Mouse (Mus musculus): ENCODE measurements around the gene Gpr157.
"Not testable (repeated sequence)": the region's sequence is repeated elsewhere in the genome, so short reads cannot be mapped to it uniquely, and the experiment has no call there.

Gene Gpr157

GRCm38 (mm10) chr4:150087161-150087889 is at the start of gene Gpr157:
Gpr157 (plus strand) TSS chr4:150087365.
- DNase-seq (ENCODE audit: extremely low spot score, low spot score), result peak; percentile 92

- no peak for DNase-seq (ENCODE audit: extremely low spot score, low spot score)
These were observed 48.6 kb upstream of the Gpr157 start for GRCm38 (mm10) chr4:150038533-150038932.

- DNase-seq (ENCODE audit: extremely low spot score, low spot score), result no peak
These were observed 47.1 kb upstream of the Gpr157 start for GRCm38 (mm10) chr4:150040003-150040581.

DNA sequence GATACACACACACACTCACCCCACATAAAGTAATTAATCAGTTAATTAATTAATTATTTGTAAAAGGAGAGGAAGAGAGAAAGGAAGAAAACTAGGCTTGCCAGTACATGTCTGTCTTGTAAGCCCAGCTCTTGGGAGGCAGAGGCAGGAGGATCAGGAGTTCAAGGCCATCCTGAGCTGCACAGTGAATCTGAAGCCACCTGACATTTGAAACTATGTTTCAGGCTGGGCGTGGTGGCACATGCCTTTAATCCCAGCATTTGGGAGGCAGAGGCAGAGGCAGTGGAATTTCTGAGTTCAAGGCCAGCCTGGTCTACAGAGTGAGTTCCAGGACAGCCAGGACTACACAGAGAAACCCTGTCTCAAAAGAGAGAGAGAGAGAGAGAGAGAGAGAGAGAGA is 46.3 kb upstream of the Gpr157 start:
- not testable (repeated sequence) for DNase-seq (ENCODE audit: extremely low spot score, low spot score)

- DNase-seq (ENCODE audit: extremely low spot score, low spot score), result no peak
These were observed 45.6 kb upstream of the Gpr157 start for GRCm38 (mm10) chr4:150041346-150042110.

GRCm38 (mm10) chr4:150043591-150043990 is 43.6 kb upstream of the Gpr157 start:
- no peak for DNase-seq (ENCODE audit: extremely low spot score, low spot score)

- DNase-seq (ENCODE audit: extremely low spot score, low spot score), result peak; percentile 56
These were observed 39.1 kb upstream of the Gpr157 start for GRCm38 (mm10) chr4:150048038-150048437.

GRCm38 (mm10) chr4:150048478-150049156 is 38.5 kb upstream of the Gpr157 start:
- DNase-seq (ENCODE audit: extremely low spot score, low spot score), result peak; percentile 70

DNA sequence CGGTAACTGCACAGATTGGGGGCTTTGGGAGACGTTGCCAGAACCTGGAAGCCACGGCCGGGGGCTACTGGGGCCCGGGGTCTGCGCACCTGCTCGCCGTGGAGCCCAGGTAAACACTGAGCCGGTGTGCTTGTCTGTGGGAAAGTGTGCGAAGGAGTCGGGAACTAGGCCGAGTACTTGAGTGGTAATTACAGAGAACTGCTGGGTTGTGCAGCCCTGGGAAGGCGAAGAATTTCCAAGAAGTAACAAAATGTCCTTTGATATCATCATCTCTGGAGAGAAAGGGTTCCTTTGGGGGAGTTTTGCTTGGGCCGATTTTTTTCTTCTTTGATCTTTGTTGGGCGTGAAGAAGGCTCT is 38.0 kb upstream of the Gpr157 start:
- no peak for DNase-seq (ENCODE audit: extremely low spot score, low spot score)

GRCm38 (mm10) chr4:150049564-150050226 is 37.5 kb upstream of the Gpr157 start:
- DNase-seq (ENCODE audit: extremely low spot score, low spot score), result no peak

DNA sequence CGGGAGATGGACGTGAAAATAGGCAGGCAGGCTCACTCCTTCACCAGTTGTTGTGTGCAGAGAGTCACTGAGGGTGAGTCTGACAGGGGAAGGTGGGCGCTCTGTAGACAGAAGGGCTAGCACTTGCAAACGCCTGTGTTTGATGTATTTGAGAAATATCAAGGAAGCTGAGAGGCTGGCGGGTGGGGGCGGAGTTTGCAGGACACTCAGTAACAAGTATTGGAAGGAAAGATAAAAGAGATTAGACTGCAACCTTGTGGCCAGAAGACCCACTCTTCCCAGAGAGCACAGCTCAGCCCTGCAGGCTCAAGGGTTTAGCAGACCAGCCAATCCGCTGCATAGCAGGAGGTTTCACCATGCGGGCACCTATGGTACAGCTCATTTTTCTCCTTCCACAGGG is 35.7 kb upstream of the Gpr157 start:
- no peak for DNase-seq (ENCODE audit: extremely low spot score, low spot score)

DNA sequence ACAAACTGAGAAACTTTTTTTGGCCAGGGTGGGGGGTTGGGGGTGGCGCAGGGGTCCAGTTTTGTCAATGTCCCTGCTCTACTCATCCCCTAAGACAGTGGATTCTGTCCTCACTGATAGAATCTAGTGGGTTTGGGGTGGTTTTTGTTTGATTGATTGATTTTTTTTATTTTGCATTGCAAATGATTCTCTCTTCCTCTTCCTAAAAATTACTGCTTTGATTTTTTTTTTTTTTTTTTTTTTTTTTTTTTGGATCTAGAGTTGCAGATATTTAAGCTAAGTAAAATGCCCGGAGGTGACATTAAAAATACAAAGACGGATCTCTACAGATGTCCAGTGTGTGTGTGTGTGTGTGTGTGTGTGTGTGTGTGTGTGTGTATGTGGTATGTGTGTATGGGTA is 34.8 kb upstream of the Gpr157 start:
- no peak for DNase-seq (ENCODE audit: extremely low spot score, low spot score)

- DNase-seq (ENCODE audit: extremely low spot score, low spot score), result no peak
These were observed 31.0 kb upstream of the Gpr157 start for GRCm38 (mm10) chr4:150056171-150056570.

DNA sequence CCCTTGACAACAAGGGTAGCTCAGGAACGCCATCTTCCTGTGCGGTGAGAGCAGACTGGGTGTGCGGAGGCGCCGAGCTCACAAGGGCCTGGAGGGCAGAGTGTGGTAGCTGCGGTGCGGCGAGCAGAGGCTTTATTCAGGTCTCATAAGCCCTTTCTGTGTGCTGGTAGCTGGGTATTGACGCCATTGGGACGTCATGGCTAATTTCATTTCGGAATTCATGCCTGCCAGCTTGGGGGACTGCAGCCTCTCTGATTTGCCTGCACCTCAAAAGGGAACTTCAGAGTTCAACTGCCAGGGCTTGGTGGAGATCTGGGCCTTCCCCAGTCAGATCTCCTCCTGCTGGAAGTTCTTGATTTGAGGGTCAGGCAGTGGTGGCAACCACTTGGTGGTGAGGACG is 29.4 kb upstream of the Gpr157 start:
- no peak for DNase-seq (ENCODE audit: extremely low spot score, low spot score)

DNA sequence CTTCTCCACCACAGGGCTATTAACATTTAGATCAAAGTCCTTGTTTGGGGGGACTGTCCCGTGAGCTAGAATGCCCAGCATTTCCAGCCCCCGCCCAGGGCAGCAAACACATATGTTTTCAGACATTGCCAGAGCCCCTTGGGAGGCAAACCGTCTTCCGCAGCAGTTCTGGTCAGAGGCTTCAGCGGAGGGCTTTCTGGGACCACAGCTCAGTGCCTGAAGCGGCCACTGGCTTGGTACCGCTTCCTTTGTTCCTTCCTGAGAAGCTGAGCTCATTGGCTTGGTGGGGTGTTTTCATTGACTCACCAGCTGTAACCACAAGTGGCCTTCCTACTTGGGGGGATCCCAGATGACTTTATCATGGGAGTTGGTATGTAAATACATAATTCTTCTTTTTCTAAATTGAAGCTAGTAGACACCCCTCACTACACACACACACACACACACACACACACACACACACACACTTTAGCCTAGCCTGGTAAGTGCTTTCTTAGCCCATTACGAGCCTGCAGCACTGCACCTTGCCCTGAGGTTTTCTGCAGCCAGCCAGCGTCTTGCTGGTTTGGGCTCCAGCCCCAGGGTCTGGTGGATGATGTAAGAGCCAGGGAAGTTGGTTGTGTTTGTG is 27.2 kb upstream of the Gpr157 start:
- DNase-seq (ENCODE audit: extremely low spot score, low spot score), result no peak

GRCm38 (mm10) chr4:150060469-150061170 is 26.5 kb upstream of the Gpr157 start:
- no peak for DNase-seq (ENCODE audit: extremely low spot score, low spot score)

DNA sequence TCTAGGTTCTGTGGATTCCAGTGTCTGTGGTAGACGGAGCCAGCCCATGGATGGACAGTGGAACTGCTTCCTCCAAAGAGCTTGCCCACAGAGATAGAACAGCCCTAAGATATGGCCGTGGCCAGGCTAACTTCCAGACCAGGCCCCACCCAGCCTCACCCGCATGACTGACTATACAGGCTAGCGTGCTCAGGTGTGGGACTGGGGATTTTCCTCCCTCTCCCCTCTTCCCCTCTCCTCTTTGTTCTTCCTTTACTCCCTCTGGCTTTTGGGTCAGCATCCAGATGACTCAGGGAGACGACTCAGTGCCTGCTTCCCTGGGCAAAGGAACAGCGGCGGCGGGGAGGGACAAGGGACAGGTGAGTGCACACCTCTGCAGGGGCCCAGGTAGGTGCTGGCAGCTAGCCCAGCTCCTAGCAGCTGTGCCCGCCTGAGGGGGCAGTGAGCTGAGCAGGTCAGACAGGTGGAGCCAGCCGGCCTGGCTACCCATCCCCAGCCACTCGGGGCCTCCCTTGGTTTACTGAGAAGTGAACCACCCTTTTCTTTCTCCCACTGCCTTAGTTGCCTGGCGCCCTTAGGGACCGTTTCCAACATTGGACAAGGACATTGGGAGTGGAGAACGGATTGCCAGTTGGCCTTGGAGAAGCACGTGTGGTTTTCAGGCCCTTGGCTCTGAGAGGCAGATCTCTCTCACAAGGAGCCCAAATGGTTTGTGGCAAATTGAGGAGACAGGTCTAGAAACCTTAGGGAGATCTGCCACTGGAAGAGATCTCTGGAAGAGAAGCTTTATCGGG is 25.5 kb upstream of the Gpr157 start:
- DNase-seq (ENCODE audit: extremely low spot score, low spot score), result no peak

DNA sequence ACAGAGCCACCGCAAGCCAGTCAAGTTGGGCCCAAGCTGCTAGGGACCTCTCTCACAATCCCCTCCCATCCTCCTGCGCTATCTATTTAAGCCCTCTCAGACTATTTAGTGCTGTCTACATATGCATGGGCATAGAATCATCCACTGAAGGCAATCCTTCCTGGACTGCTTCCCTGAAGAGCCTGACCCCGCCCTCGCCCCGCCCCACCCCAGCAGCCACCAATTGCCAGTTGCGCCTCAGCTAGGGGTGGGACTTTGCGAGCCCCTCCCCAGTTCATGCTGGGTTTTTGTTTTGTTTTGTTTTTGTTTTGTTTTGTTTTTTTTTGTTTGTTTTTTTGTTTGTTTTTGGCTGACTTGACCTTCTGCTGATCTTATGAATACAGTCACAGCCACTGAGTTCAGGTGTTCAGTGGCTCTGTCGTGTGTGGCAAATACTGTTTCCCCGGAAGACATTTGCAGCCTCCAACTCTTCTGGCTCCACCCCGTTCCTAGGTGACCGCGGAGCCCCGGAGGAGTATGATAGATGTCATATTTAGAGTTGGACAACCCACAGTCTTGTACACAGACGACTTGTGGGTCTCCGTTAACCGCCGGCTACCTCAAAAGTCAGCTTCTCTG is 20.4 kb upstream of the Gpr157 start:
- DNase-seq (ENCODE audit: extremely low spot score, low spot score), result no peak

- DNase-seq (ENCODE audit: extremely low spot score, low spot score), result no peak
These were observed 18.9 kb upstream of the Gpr157 start for GRCm38 (mm10) chr4:150068216-150068615.
